Mouse (Mus musculus): Measurements from ENCODE around the gene Sh2d4b. TPM values are rescaled to one million over a fixed set of nuclear protein-coding genes. Genes with fewer than 3 reads are reported as not detected.

The Sh2d4b gene
- polyA plus RNA-seq, 1 experiment from 2014 or later = 0.38 TPM

DNA sequence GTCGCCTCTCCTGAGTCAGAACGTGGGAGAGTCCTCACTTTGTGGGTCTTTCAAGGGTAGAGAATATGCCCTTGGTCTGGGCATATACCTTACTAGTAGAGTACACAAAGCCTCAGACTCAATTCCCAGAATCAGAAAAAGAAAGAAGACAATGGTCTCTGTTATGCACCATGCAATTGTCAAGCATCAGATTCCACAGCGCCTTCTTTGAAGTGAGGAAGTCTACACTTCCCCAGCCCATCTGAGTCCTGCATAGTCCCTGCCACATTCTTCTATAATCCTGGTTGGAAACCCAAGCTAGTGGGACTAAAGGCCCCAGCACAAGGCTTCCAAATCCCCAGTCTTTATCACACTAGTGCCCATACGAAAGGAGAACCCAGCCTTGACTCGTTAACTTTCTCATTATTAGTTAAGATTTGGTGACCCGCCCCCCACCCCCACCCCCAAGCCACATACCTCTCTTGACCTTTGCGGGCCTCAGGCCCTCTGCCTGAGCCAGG is 690 bp downstream of the Sh2d4b start:
- WGBS = 85% methylated on average over 7 of the region's 7 CpGs
- Histone ChIP-seq H3K4me2 (replicated peaks; ENCODE audit: low read depth, low read length) (no peak overlapping the region), H3K36me3 (ENCODE audit: insufficient read depth, low read length) (no peaks in the 10 kb centered on the region), H3K9me3 (ENCODE audit: low read length) (no peaks in the 10 kb centered on the region), H3K27ac (ENCODE audit: low read length) (no peak overlapping the region), H3K4me3 (ENCODE audit: low read depth, low read length) (no peak overlapping the region), H3K27me3 (replicated peaks; ENCODE audit: insufficient read depth, low read length) (no peaks in the 10 kb centered on the region), H3K4me1 (ENCODE audit: insufficient read depth, low read depth, low read length) (no peaks in the 10 kb centered on the region), H3K9ac (replicated peaks; ENCODE audit: low read depth) (no peak overlapping the region)
- ATAC-seq (no peak), DNase-seq (ENCODE audit: low spot score) (no peak)
- no peak for TF ChIP-seq EP300 (IDR thresholded peaks at IDR 0.05)
- TF ChIP-seq CTCF (IDR thresholded peaks at IDR 0.05) = no peak

DNA sequence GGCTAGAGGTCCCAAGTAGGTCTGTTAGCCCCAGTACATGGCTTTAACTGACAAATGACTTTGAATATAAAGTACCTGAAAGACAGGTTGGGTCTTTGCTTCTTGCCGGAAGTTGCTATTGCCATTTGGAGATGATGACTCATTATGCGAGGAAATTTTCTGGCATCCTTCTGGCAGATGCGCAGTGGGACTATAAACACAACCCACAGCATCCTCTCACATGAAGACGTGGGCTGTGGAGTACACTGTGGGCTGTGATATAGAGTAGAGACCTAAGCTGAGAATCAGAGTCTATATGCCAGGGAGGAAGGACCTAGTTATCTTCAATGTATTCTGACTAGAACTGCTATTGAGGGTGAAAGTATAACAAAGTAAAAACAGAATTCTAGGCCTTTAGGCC is 1.6 kb downstream of the Sh2d4b start:
- Histone ChIP-seq H3K27me3 (replicated peaks; ENCODE audit: insufficient read depth, low read length) (no peaks in the 10 kb centered on the region), H3K4me3 (ENCODE audit: low read depth, low read length) (no peak overlapping the region), H3K36me3 (ENCODE audit: insufficient read depth, low read length) (no peaks in the 10 kb centered on the region), H3K9me3 (ENCODE audit: low read length) (no peaks in the 10 kb centered on the region), H3K9ac (replicated peaks; ENCODE audit: low read depth) (no peak overlapping the region), H3K4me2 (replicated peaks; ENCODE audit: low read depth, low read length) (no peak overlapping the region), H3K27ac (ENCODE audit: low read length) (no peak overlapping the region), H3K4me1 (ENCODE audit: insufficient read depth, low read depth, low read length) (no peaks in the 10 kb centered on the region)
- 85% methylated on average over 4 of the region's 4 CpGs for WGBS
- no peak for DNase-seq (ENCODE audit: low spot score)
- no peak for ATAC-seq
- TF ChIP-seq CTCF (IDR thresholded peaks at IDR 0.05) (no peak), EP300 (IDR thresholded peaks at IDR 0.05) (no peak)

DNA sequence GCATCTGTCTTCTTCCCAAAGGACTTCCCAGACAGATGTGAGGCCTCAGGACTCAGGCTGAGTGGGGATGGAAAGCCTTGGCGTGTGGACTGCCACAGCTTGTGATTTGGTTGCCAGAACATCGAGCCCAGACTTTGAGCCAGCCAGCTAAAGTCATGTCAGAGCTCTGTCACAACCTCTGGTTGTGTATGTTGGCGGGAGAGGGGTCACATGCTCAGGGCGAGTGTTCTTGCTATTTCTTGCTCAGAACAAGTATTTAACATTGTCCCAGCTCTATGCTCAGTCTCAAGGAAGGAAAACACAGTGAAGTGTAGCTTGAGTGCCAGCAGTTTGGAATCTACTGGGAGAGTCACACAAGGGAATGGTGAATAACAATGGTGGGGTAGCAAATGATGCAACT is 3.4 kb downstream of the Sh2d4b start:
- peak; percentile 73 for DNase-seq (ENCODE audit: low spot score)
- no peak for TF ChIP-seq CTCF (IDR thresholded peaks at IDR 0.05)
- peak; percentile 58; the same call in 1 of the 2 replicates for TF ChIP-seq EP300 (IDR thresholded peaks at IDR 0.05)
- WGBS = 34% methylated on average over 4 of the region's 4 CpGs

DNA sequence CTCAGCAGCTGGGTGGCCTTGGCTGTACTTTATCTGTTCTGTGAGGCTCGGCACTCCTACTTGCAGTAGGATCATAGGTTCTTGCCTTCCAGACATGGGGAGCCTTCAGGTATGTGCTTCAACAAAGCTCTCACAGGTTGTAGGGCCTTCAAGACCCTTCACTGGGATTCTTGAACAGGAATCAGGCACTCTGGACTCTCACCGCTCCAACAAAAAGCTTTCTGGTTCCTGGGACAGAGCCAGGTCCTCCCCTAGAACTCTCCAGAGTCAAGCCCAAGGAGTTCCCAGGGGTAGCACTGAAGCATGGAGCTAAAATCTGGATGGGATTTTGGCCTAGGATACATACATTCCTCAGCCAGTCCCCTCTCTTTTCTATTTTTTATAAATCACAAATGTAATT is 3.9 kb downstream of the Sh2d4b start:
- ATAC-seq (peak; percentile 63), DNase-seq (ENCODE audit: low spot score) (peak; percentile 63)
- Histone ChIP-seq H3K4me2 (replicated peaks; ENCODE audit: low read depth, low read length) (no peak overlapping the region), H3K4me3 (ENCODE audit: low read depth, low read length) (no peak overlapping the region), H3K4me1 (ENCODE audit: insufficient read depth, low read depth, low read length) (no peaks in the 10 kb centered on the region; the same call in 1 of the 2 replicates), H3K9me3 (ENCODE audit: low read length) (no peaks in the 10 kb centered on the region), H3K27ac (ENCODE audit: low read length) (no peak overlapping the region), H3K9ac (replicated peaks; ENCODE audit: low read depth) (no peak overlapping the region), H3K36me3 (ENCODE audit: insufficient read depth, low read length) (no peaks in the 10 kb centered on the region), H3K27me3 (replicated peaks; ENCODE audit: insufficient read depth, low read length) (no peaks in the 10 kb centered on the region)
- WGBS = 58% methylated on average over 2 of the region's 2 CpGs
- no peak for TF ChIP-seq CTCF (IDR thresholded peaks at IDR 0.05)
- no peak for TF ChIP-seq EP300 (IDR thresholded peaks at IDR 0.05)

More for the DNA sequence above, 3.4 kb downstream of the Sh2d4b start:
- H3K9ac ChIP-seq (replicated peaks; ENCODE audit: low read depth) = no peak overlapping the region
- H3K4me1 ChIP-seq (ENCODE audit: insufficient read depth, low read depth, low read length) = no peaks in the 10 kb centered on the region; the same call in 1 of the 2 replicates
- H3K27me3 ChIP-seq (replicated peaks; ENCODE audit: insufficient read depth, low read length) = no peaks in the 10 kb centered on the region
- peak; percentile 75 for ATAC-seq
- H3K4me3 ChIP-seq (ENCODE audit: low read depth, low read length) = no peak overlapping the region
- H3K27ac ChIP-seq (ENCODE audit: low read length) = no peak overlapping the region
- H3K9me3 ChIP-seq (ENCODE audit: low read length) = no peaks in the 10 kb centered on the region
- no peaks in the 10 kb centered on the region for H3K36me3 ChIP-seq (ENCODE audit: insufficient read depth, low read length)
- no peak overlapping the region for H3K4me2 ChIP-seq (replicated peaks; ENCODE audit: low read depth, low read length)

DNA sequence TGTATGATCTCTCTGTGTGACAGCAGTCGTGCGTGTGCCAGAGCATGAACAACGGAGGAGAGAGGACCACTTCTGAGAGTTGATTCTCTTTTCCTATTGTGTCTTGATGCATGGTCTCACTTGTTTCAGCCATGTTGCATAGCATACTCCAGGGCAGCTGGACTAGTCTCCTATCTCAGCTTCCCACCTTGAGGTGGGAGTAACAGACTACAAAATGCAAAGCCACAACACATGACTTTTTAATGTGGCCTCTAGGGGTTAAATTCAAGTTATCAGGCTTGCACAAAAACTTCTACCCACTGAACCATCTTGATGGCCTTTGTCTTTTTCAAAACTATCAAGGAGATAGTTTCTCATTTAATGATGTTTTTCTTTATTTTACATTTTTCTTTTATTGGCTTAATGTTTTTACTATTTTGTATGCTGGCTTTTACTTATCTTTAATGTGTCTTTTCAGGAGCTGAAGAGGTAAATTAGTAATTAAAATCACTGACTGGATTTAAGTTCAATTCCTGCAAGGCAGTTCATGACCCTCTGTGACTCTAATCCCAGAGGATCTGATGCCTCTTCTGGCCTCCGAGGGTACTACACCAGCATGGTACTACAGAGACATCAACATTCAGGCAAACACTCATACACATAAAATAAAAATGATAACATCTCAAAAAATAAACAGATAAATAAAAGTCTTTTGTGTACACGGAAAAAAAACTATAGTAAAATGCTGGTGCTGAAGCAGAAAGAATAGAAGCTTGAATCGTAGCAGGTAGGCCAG is 6.5 kb downstream of the Sh2d4b start:
- no peak for DNase-seq (ENCODE audit: low spot score)
- WGBS = 74% methylated on average over 6 of the region's 6 CpGs
- TF ChIP-seq EP300 (IDR thresholded peaks at IDR 0.05) (no peak), CTCF (IDR thresholded peaks at IDR 0.05) (peak; percentile 64)

DNA sequence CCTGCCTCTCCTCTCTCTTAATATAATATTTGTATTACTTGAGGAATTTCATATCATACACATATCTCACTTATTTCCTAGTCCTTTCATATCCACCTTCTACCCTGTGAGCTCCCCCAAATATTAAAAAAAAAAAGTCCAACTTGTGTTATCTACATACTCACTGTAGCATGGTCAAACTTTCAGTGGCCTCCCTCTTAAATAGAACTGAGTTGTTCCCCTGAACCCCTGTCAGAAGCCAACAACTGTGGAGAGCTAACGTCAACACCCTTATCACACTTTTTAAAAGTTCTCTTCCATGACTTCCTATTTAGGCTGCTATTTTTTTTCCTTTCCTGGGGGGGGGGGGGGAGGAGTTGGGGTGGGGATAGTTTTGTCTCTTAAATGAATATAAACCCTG is 7.3 kb downstream of the Sh2d4b start:
- WGBS = 0% methylated on average over 1 of the region's 1 CpGs

More for the DNA sequence above, 6.5 kb downstream of the Sh2d4b start:
- H3K9ac ChIP-seq (replicated peaks; ENCODE audit: low read depth) = no peak overlapping the region
- H3K9me3 ChIP-seq (ENCODE audit: low read length) = no peaks in the 10 kb centered on the region
- H3K36me3 ChIP-seq (ENCODE audit: insufficient read depth, low read length) = no peaks in the 10 kb centered on the region
- H3K4me3 ChIP-seq (ENCODE audit: low read depth, low read length) = no peak overlapping the region
- no peaks in the 10 kb centered on the region for H3K27me3 ChIP-seq (replicated peaks; ENCODE audit: insufficient read depth, low read length)
- ATAC-seq = no peak
- no peak overlapping the region for H3K27ac ChIP-seq (ENCODE audit: low read length)
- no peaks in the 10 kb centered on the region; the same call in 1 of the 2 replicates for H3K4me1 ChIP-seq (ENCODE audit: insufficient read depth, low read depth, low read length)
- no peak overlapping the region for H3K4me2 ChIP-seq (replicated peaks; ENCODE audit: low read depth, low read length)

More for the DNA sequence above, 7.3 kb downstream of the Sh2d4b start:
- H3K4me2 ChIP-seq (replicated peaks; ENCODE audit: low read depth, low read length) = peak overlapping the region; percentile 32; the same call in 1 of the 2 replicates
- H3K9ac ChIP-seq (replicated peaks; ENCODE audit: low read depth) = no peak overlapping the region
- peak; percentile 24 for DNase-seq (ENCODE audit: low spot score)
- no peaks in the 10 kb centered on the region for H3K27me3 ChIP-seq (replicated peaks; ENCODE audit: insufficient read depth, low read length)
- TF ChIP-seq EP300 (IDR thresholded peaks at IDR 0.05) (no peak), CTCF (IDR thresholded peaks at IDR 0.05) (no peak)
- no peak overlapping the region for H3K4me3 ChIP-seq (ENCODE audit: low read depth, low read length)
- peak; percentile 37; the same call in 1 of the 2 replicates for ATAC-seq
- H3K27ac ChIP-seq (ENCODE audit: low read length) = no peak overlapping the region; the same call in 1 of the 2 replicates
- no peaks in the 10 kb centered on the region; the same call in 1 of the 2 replicates for H3K4me1 ChIP-seq (ENCODE audit: insufficient read depth, low read depth, low read length)
- H3K36me3 ChIP-seq (ENCODE audit: insufficient read depth, low read length) = no peaks in the 10 kb centered on the region
- H3K9me3 ChIP-seq (ENCODE audit: low read length) = no peaks in the 10 kb centered on the region
